Mouse (Mus musculus): ENCODE measurements at regions not wholly inside any gene's neighbourhood (a gene's known extent, or its start where the extent isn't known, plus 50 kb on each side); places are given as distances from the start of the nearest gene placed in this dataset.
"Not testable (repeated sequence)": the region's sequence is repeated elsewhere in the genome, so short reads cannot be mapped to it uniquely, and the experiment has no call there.

- no peak for DNase-seq
Measured at GRCm38 (mm10) chrX:130525770-130526169, 776.2 kb downstream of the Diaph2 start.

GRCm38 (mm10) chrX:130533171-130534156 lies 783.9 kb downstream of the Diaph2 start:
- no peak for DNase-seq

GRCm38 (mm10) chrX:130538771-130539170 lies 789.2 kb downstream of the Diaph2 start:
- DNase-seq: not testable (repeated sequence)

- DNase-seq: no peak
Measured at GRCm38 (mm10) chrX:130548001-130548400, 798.5 kb downstream of the Diaph2 start.

- DNase-seq: no peak
Measured at GRCm38 (mm10) chrX:130549275-130549674, 799.7 kb downstream of the Diaph2 start.

- DNase-seq: no peak
Measured at GRCm38 (mm10) chrX:130549925-130550324, 800.4 kb downstream of the Diaph2 start.

GRCm38 (mm10) chrX:130557251-130557650 lies 807.7 kb downstream of the Diaph2 start:
- no peak for DNase-seq

GRCm38 (mm10) chrX:130577706-130578105 lies 828.2 kb downstream of the Diaph2 start:
- DNase-seq: peak; percentile 2

- no peak for DNase-seq
Measured at GRCm38 (mm10) chrX:130596631-130597030, 847.1 kb downstream of the Diaph2 start.

GRCm38 (mm10) chrX:130601911-130602310 lies 852.4 kb downstream of the Diaph2 start:
- DNase-seq: no peak

- no peak for DNase-seq
Measured at GRCm38 (mm10) chrX:130638513-130638912, 889.0 kb downstream of the Diaph2 start.

- no peak for DNase-seq
Measured at GRCm38 (mm10) chrX:130655815-130656214, 906.3 kb downstream of the Diaph2 start.

- peak; percentile 42 for DNase-seq
Measured at GRCm38 (mm10) chrX:130684381-130684780, 934.8 kb downstream of the Diaph2 start.

- no peak for DNase-seq
Measured at GRCm38 (mm10) chrX:130708929-130709328, 959.4 kb downstream of the Diaph2 start.

GRCm38 (mm10) chrX:130744132-130744531 lies 994.6 kb downstream of the Diaph2 start:
- not testable (repeated sequence) for DNase-seq
